Mouse (Mus musculus) hindbrain, embryonic 15.5 days (tissue): ENCODE measurements around the gene Pex14. TPM values are rescaled to one million over a fixed set of nuclear protein-coding genes. Genes with fewer than 3 reads are reported as not detected.
A peak's percentile ranks its signal among the peaks of the same experiment; 100 is the strongest.

Experiments
- ATAC-seq: fragments of 200-750 bp; cut with Nextera tagmentation; 2 replicates; pipeline ENCODE4 v1.8.0; 2017; ENCODE audit warnings: low read depth, moderate number of reproducible peaks, moderate TSS enrichment; ENCODE audit not compliant: low FRiP score
- H3K27ac ChIP-seq: fragments of 300-500 bp; sonication (generic); replicated peaks from 2 replicates; pipeline ENCODE4 v1.5.1; 2015; ENCODE audit warnings: mild to moderate bottlenecking, inconsistent platforms
- H3K27me3 ChIP-seq: fragments of 300-500 bp; sonication (generic); 2 replicates; pipeline ENCODE4 v1.6.1; 2015; ENCODE audit warnings: control low read depth, inconsistent platforms
- H3K36me3 ChIP-seq: fragments of 300-500 bp; sonication (generic); 2 replicates; pipeline ENCODE4 v1.6.1; 2015; ENCODE audit warnings: control low read depth, inconsistent platforms
- H3K4me1 ChIP-seq: fragments of 300-500 bp; sonication (generic); replicated peaks from 2 replicates; pipeline ENCODE4 v1.6.1; 2015; ENCODE audit warnings: control low read depth, inconsistent platforms
- H3K4me2 ChIP-seq: fragments of 300-500 bp; sonication (generic); 2 replicates; pipeline ENCODE4 v1.6.1; 2015; ENCODE audit warnings: moderate library complexity, mild to moderate bottlenecking, inconsistent platforms
- H3K4me3 ChIP-seq: fragments of 300-500 bp; sonication (generic); 2 replicates; pipeline ENCODE4 v1.5.1; 2015; ENCODE audit warnings: mild to moderate bottlenecking, inconsistent platforms
- H3K9ac ChIP-seq: fragments of 300-500 bp; sonication (generic); 2 replicates; pipeline ENCODE4 v1.6.1; 2015; ENCODE audit warnings: inconsistent platforms
- H3K9me3 ChIP-seq: fragments of 300-500 bp; sonication (generic); 2 replicates; pipeline ENCODE4 v1.6.1; 2016; ENCODE audit warnings: control low read depth, inconsistent platforms
- WGBS: fragments of 180-500 bp; shearing (Covaris S2); methylation state at CpG from one replicate; pipeline ENCODE4 v1.1.7; 2015; 5-methylcytosine and 5-hydroxymethylcytosine counted together
- polyA plus RNA-seq: library from polyadenylated mRNA; unstranded; fragments of >200 nt; fragmentation: Nextera tagmentation; extraction: Ambion mirVana; gene quantifications from 2 replicates; pipeline ENCODE4 v1.2.1, GENCODE M21; 2015

Gene Pex14
- polyA plus RNA-seq, 1 experiment from 2014 or later: 61.9 TPM

- Histone ChIP-seq H3K9me3 (no peaks in the 10 kb centered on the region), H3K4me1 (peaks cover 16% of the 10 kb centered on the region), H3K9ac (peak overlapping the region; percentile 91), H3K27ac (no peak overlapping the region), H3K27me3 (no peaks in the 10 kb centered on the region), H3K4me3 (peak overlapping the region; percentile 97), H3K36me3 (peaks cover 6% of the 10 kb centered on the region; the same call in 1 of the 2 replicates), H3K4me2 (peak overlapping the region; percentile 97)
- WGBS: 27% methylated on average over 11 of the region's 11 CpGs
- ATAC-seq: no peak
These were observed 1.1 kb downstream of the Pex14 start for GRCm38 (mm10) chr4:149098571-149098970.

GRCm38 (mm10) chr4:149097956-149098355 lies 1.7 kb downstream of the Pex14 start:
- Histone ChIP-seq H3K4me3 (no peak overlapping the region), H3K36me3 (peaks cover 9% of the 10 kb centered on the region; the same call in 1 of the 2 replicates), H3K9ac (no peak overlapping the region), H3K4me1 (peaks cover 16% of the 10 kb centered on the region), H3K4me2 (peak overlapping the region; percentile 97; the same call in 1 of the 2 replicates), H3K27me3 (no peaks in the 10 kb centered on the region), H3K27ac (no peak overlapping the region), H3K9me3 (no peaks in the 10 kb centered on the region)
- 87% methylated on average over 3 of the region's 3 CpGs for WGBS
- no peak for ATAC-seq

- Histone ChIP-seq H3K27ac (no peak overlapping the region), H3K9ac (no peak overlapping the region), H3K27me3 (no peaks in the 10 kb centered on the region), H3K36me3 (peaks cover 9% of the 10 kb centered on the region; the same call in 1 of the 2 replicates), H3K9me3 (no peaks in the 10 kb centered on the region), H3K4me2 (no peak overlapping the region), H3K4me1 (no peaks in the 10 kb centered on the region), H3K4me3 (no peak overlapping the region)
- WGBS: 89% methylated on average over 8 of the region's 8 CpGs
- no peak for ATAC-seq
These were observed 8.3 kb downstream of the Pex14 start for GRCm38 (mm10) chr4:149091364-149091763.

GRCm38 (mm10) chr4:149085381-149085780 lies 14.3 kb downstream of the Pex14 start:
- H3K9me3 ChIP-seq: no peaks in the 10 kb centered on the region
- no peak overlapping the region for H3K9ac ChIP-seq
- no peaks in the 10 kb centered on the region for H3K36me3 ChIP-seq
- H3K4me3 ChIP-seq: no peak overlapping the region
- no peak for ATAC-seq
- no peak overlapping the region for H3K4me2 ChIP-seq
- WGBS: 83% methylated on average over 5 of the region's 5 CpGs
- H3K27ac ChIP-seq: no peak overlapping the region
- H3K4me1 ChIP-seq: peaks cover 12% of the 10 kb centered on the region
- H3K27me3 ChIP-seq: no peaks in the 10 kb centered on the region

- Histone ChIP-seq H3K9me3 (no peaks in the 10 kb centered on the region), H3K4me1 (peaks cover 13% of the 10 kb centered on the region), H3K4me3 (no peak overlapping the region), H3K27me3 (no peaks in the 10 kb centered on the region), H3K9ac (no peak overlapping the region), H3K4me2 (no peak overlapping the region), H3K36me3 (no peaks in the 10 kb centered on the region), H3K27ac (no peak overlapping the region)
- 59% methylated on average over 17 of the region's 17 CpGs for WGBS
- peak; percentile 69; the same call in 1 of the 2 replicates for ATAC-seq
These were observed 18.1 kb downstream of the Pex14 start for GRCm38 (mm10) chr4:149081528-149081927.

GRCm38 (mm10) chr4:149080111-149080510 lies 19.6 kb downstream of the Pex14 start:
- no peak for ATAC-seq
- Histone ChIP-seq H3K9ac (no peak overlapping the region), H3K4me3 (no peak overlapping the region), H3K36me3 (no peaks in the 10 kb centered on the region), H3K9me3 (no peaks in the 10 kb centered on the region), H3K4me1 (peaks cover 22% of the 10 kb centered on the region), H3K27me3 (no peaks in the 10 kb centered on the region), H3K27ac (no peak overlapping the region), H3K4me2 (no peak overlapping the region)
- 93% methylated on average over 8 of the region's 8 CpGs for WGBS

- Histone ChIP-seq H3K9me3 (no peaks in the 10 kb centered on the region), H3K9ac (no peak overlapping the region), H3K4me2 (no peak overlapping the region), H3K4me1 (peaks cover 22% of the 10 kb centered on the region), H3K4me3 (no peak overlapping the region), H3K27me3 (no peaks in the 10 kb centered on the region), H3K27ac (no peak overlapping the region), H3K36me3 (no peaks in the 10 kb centered on the region)
- no peak for ATAC-seq
- WGBS: 90% methylated on average over 6 of the region's 6 CpGs
These were observed 20.0 kb downstream of the Pex14 start for GRCm38 (mm10) chr4:149079629-149080028.

GRCm38 (mm10) chr4:149078261-149078660 lies 21.4 kb downstream of the Pex14 start:
- 61% methylated on average over 4 of the region's 4 CpGs for WGBS
- Histone ChIP-seq H3K27me3 (no peaks in the 10 kb centered on the region), H3K4me1 (peaks cover 22% of the 10 kb centered on the region), H3K4me2 (no peak overlapping the region), H3K4me3 (no peak overlapping the region), H3K36me3 (no peaks in the 10 kb centered on the region), H3K9ac (no peak overlapping the region), H3K27ac (no peak overlapping the region), H3K9me3 (no peaks in the 10 kb centered on the region)
- no peak for ATAC-seq

- 19% methylated on average over 10 of the region's 10 CpGs for WGBS
These were observed 23.7 kb downstream of the Pex14 start for GRCm38 (mm10) chr4:149075871-149076575.

GRCm38 (mm10) chr4:149075073-149075472 lies 24.6 kb downstream of the Pex14 start:
- H3K9me3 ChIP-seq: no peaks in the 10 kb centered on the region
- no peak overlapping the region for H3K4me3 ChIP-seq
- H3K4me1 ChIP-seq: peaks cover 10% of the 10 kb centered on the region
- WGBS: 93% methylated on average over 13 of the region's 13 CpGs
- ATAC-seq: no peak
- no peaks in the 10 kb centered on the region for H3K36me3 ChIP-seq
- H3K9ac ChIP-seq: no peak overlapping the region
- H3K4me2 ChIP-seq: no peak overlapping the region
- H3K27ac ChIP-seq: 0 out of 2 replicates have a peak overlapping the region, but pooled peaks have one; percentile 17
- no peaks in the 10 kb centered on the region for H3K27me3 ChIP-seq

More at GRCm38 (mm10) chr4:149075871-149076575, 23.7 kb downstream of the Pex14 start:
- Histone ChIP-seq H3K4me3 (no peak overlapping the region), H3K4me2 (no peak overlapping the region), H3K27me3 (no peaks in the 10 kb centered on the region), H3K9me3 (no peaks in the 10 kb centered on the region), H3K36me3 (no peaks in the 10 kb centered on the region), H3K4me1 (peaks cover 10% of the 10 kb centered on the region), H3K9ac (no peak overlapping the region), H3K27ac (no peak overlapping the region)
- ATAC-seq: peak; percentile 82

GRCm38 (mm10) chr4:149066672-149067551 lies 32.8 kb downstream of the Pex14 start:
- H3K4me3 ChIP-seq: no peak overlapping the region
- H3K9me3 ChIP-seq: no peaks in the 10 kb centered on the region
- H3K36me3 ChIP-seq: no peaks in the 10 kb centered on the region
- ATAC-seq: peak; percentile 68
- H3K27ac ChIP-seq: no peak overlapping the region
- peaks cover 5% of the 10 kb centered on the region; the same call in 1 of the 2 replicates for H3K27me3 ChIP-seq
- peaks cover 17% of the 10 kb centered on the region; the same call in 1 of the 2 replicates for H3K4me1 ChIP-seq
- H3K9ac ChIP-seq: no peak overlapping the region
- WGBS: 78% methylated on average over 22 of the region's 22 CpGs
- H3K4me2 ChIP-seq: no peak overlapping the region
